Mouse (Mus musculus) embryo, embryonic 10 days (tissue): ENCODE measurements at regions not wholly inside any gene's neighbourhood (a gene's known extent, or its start where the extent isn't known, plus 50 kb on each side); places are given as distances from the start of the nearest gene placed in this dataset.

ENCODE experiments used
- DNase-seq: peaks from one replicate; pipeline ENCODE4 v3.0.0-alpha.2; 2015; ENCODE audit warnings: low spot score

DNA sequence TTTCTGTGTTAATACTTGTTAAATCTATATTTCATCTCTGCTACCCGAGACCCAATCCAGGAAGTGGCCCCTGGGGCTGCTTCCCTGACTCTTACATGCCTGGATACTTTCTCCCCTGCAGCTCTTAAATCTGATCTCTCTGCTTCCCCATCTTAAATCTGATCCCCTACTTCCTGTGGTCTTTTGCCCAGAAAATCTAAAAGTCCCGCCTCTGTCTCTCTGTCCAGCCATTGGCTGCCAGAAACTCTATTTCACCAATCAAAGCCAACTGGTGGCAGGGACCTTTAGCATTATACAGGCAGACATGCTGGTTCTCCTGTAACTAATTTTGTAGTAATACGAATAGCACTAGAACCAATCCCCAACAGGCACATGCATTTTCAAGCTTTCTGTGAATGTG, 59.0 kb upstream of the Ccdc91 start:
- DNase-seq = no peak

DNA sequence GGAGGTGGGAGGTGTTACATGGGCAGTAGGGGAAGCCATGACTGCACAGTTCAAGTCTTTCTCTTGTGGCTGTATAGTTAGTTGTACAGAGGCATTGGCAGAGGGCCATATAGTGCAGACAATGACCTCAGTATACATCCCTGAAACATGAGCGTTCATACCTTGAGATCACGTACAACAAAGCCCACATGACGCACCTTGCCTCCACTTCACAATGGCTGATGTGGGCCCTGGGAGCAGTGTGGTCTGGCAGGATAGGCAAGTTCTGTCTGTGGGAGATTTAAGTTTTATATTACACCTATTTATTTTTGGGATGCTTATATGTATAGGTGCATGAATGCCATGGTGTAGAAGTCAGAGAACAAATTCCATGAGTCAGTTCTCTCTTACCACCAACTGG, 61.9 kb upstream of the Ccdc91 start:
- DNase-seq = no peak

DNA sequence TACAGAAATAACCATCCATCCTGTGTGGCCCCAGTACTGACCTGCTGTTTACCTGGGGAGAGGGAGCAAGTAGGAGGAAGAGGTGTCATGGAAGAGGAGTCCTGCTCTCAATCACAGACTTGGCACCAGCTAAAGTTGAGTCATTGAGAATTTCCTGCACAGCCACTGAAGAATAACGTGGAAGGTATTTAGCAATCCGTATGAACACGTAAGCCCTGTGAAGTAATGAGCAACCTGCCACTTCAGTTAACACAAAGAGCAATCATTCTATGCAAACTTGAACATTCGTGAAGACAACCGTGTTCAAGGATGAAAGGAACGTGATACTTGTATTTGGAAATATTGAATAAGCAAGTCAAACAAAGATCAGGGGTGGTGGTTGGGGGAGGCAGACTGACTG, 77.6 kb upstream of the Ccdc91 start:
- DNase-seq = no peak

DNA sequence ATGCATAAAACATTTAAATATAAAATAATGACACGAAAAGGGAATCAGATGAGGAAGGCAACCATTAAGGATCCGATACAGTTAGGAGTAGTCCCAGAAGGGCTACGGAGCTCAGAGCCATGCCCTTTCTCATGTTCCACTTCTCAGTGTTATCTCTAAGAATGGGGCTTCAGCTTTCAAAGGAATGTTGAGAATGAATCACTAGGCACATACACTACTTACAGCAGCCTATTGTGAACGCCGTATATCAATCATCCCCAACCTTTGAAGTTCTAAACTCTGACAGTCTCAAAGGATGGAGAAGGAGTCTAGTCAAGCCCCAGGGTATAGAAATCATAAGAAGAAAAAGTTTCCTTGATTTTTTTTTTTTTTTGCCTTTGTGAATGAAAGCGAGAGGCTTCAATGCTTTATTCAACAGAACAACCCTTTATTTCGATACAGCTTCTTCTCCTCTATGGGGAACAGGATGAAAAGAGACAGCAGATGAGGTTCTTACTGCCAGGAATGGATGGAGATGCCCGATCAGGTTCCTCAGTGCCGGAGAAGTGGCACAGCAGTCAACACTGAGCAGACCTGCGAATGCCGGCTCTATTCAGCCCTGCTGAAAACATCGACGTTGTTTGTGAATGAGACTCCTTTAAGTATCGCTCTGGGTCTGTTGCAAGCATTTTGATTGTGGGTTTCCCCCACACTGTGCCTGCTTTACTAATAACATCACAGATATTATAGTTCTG, 84.0 kb upstream of the Ccdc91 start:
- DNase-seq = peak; percentile 58

DNA sequence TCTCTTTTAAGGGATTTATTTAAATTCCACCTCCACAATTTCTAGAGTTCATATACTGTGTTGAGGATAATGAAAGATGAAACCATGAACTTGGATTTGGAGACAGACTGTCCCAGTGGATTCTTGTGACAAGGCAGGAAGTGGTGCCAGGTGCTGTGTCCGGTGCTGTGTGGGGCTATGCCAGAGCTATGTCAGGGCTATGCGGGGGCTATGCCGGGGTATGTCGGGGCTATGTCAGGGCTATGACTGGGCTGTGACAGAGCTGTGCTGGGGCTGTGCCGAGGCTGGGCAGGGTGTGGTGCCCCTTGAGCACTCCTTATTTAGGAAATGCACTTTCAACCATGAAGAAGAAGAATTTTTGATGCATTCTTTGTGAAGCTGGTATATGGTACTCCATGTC, 85.1 kb upstream of the Ccdc91 start:
- DNase-seq = no peak

DNA sequence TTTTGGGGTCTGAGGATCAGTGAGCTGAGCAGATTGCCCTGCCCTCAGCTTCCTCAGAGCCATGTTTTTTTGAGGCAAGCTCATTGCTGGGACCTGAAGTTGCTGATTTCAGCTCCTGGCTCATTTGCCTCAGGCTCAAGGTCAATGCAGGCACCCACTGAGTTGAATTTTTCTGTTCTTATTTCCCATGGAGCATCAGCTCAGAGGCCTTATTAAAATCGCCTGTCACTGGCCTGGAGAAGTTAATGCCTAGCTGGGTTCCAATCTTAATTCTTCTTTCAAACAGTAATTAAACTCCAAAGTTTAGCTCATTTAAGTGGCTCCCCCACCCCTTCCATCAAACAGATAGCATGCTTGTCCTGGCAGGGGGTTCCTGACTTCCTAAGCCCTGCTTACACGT, 86.9 kb upstream of the Ccdc91 start:
- DNase-seq = peak; percentile 14

DNA sequence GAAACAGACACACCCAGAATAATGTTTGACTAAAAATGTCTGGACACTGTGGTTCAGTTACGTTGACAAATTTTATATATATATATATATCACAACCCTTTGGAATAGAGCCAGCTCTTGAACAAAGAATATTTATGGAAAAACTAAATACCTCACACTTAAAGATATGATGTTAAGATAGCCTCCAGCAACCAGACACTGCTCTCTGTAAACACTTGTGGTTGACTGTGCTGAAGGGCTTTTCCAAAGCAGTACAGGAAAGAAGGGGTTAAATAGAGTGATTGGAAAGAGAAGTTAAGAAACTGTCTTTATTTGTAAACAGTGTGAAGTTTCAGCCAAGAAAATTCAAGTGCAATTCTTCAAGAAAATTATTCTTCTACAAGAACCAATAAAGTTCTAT, 90.0 kb upstream of the Ccdc91 start:
- DNase-seq = no peak

DNA sequence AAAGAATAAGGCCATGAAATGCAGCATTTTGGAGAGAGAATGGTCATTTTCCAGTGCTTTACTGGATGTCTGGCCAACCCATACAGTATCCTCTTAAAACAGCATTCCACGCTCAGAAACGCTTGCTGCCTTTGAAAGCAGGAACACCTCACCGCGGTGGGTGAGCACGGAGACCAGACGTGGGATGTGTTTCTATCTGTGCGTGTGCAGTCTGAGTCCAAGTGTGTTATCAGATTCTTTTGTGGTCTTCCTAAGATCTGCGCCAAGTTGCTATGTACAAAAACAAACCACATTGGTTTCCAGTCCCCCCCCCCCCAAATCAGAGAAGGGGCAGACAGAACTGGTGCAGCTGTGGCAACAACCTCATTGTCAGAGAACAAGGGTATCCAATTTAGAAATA, 95.1 kb upstream of the Ccdc91 start:
- DNase-seq = no peak

DNA sequence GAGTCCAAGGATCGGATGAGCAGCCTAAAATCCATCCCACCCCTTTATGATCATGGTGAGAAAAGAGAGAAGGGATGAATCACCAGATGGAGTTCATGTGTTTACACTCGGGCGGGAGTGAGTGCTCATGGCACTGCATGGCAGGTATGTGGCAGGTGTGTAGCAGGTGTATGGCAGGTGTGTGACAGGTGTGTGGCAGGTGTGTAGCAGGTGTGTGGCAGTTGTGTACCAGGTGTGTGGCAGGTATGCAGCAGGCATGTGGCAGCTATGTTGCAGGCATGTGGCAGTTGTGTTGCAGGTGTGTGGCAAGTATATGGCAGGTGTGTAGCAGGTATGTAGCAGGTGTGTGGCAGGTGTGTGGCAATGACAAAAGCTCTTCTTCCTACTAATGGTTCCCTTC, 97.9 kb upstream of the Ccdc91 start:
- DNase-seq = no peak

DNA sequence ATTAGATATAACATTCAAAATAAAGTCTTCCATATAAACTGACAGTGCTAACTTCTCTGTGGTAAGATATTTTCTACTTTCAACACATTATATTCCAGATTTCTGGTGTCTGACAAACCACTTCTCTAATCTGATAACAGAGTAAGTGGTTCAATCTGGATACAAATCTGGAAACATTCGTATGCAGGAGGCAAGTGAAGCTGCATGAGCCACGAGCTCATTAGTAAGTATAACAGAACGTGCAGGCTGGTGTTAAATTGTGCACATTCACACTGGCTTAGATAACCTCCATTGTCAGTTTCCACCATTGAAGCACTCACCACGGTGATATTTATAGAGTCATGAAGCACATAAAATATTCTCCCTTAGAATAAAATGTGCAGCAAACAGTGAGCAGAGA, 103.9 kb upstream of the Ccdc91 start:
- no peak for DNase-seq

DNA sequence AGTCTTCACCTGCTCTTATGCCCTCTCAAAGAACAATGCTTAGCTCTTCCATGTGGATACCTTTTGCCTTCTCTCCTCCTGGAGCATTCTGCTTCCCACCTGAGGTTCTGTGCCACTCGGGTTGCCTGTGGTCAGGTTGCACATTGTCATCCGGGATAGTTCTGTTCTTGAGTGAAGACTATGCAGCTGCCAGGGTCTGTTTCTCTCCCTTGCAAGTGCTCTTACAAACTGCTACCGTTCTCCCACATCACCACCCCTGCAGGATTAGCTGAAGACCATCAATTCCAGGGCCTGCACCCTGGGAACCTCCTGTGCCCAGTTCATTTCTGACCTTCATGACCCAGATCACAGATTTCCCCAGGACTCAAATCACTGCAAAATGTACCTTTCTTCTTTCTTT, 104.3 kb upstream of the Ccdc91 start:
- DNase-seq = no peak

DNA sequence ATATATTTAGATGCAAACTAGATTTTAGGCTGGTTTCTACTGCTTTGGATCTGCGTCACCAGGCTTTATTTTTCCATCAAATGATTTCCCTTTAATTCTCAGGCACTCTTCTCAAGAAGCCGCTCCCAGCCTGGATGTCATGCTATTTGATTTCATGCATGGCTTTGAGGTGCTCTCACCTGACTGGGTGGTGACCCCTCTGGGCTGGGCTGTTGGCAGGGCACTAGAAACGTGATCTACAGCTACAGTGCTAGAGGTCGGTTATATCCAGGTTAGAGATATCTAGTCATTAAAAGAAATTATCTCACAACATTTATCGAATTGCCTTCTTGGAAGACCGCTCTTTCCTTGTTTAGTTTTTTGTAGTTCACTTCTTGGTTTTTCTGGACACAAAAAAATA, 98.9 kb upstream of the Pthlh start:
- DNase-seq = no peak

DNA sequence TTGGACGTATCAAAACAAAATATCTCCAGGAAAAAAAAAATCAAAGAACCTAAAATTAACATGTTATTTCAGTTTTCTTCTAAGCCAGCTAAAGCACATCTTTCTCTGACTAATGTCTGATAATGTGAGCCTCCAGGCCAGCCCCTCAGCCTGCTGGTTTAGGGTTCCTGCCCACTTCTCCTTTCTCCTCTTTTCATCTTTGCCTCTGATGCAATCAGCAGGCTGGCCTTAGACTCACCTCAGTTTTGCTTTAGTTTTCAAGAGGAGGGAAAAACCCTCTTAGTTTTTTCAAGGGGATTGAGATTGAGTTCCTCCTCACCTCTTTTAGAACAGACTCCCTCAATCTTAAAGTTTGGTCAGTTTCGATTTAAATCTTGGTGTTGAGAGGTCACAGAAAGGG, 93.0 kb upstream of the Pthlh start:
- DNase-seq = no peak

DNA sequence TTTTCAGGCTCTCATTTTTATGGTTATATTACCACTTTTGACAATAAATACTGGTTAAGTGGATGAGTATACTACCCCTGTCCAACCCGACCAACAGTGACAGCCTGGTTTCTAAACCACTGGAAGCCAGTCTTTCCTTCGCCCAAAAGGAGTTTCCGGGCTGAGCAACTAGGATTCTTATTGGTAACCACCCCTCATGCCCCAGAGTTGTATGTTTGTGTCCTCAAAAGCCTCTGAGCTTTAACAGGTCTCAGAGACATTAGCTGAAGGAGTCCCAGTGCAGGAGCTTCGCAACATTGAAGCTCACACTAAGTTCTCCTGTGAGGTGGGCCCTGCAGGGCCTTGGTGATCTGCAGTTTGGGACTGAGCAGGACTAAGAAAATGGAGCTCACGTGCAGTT, 92.6 kb upstream of the Pthlh start:
- DNase-seq = no peak

DNA sequence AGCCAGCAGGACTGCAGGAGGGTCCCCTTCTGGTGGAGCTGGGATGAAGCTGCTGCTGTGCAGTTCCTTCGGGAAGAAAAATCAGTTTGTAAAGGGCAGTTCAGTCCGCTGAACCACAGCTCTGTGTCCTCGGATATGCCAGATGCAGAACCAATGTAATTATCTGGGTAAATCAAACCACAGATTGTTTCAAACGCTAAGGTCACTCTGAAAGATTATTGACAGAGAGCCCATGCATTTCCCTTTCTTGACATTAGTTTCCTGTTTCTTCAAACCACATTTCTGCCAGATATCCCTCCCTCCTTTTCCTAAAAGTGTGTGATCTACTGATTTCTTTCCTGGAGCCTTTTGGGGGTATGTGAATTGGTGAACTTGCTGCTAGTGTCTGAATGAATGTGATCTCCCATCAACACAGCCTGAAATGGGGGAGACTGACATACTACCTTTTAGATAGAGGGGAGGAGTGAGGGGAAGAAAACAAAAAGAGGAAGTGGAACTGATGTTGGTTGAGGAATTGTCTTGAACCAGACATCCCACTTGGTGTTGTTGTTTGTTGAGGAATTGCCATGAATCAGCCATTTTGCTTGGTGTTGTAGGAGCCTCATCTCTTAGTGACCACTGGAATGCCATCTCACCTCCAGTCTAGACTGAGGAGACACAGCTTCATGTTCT, 85.7 kb upstream of the Pthlh start:
- DNase-seq = no peak

DNA sequence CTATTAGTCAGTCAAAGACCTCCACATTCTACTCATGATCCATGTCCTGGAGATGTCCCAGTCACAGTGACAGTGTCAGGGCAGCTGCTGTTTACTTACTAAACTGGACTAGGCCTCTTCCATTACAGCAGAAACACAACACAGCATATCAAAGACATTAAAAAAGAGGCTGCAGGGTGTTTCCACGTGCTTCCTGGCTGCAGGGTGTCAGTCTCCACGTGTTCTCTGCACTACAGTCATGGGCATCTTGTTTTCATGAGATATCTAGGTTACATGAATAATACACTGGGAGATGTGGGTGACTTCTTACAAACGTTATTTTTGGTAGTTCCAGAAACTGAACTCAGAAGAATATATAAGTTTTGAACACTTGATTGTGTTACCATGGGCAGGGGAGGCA, 84.6 kb upstream of the Pthlh start:
- no peak for DNase-seq

DNA sequence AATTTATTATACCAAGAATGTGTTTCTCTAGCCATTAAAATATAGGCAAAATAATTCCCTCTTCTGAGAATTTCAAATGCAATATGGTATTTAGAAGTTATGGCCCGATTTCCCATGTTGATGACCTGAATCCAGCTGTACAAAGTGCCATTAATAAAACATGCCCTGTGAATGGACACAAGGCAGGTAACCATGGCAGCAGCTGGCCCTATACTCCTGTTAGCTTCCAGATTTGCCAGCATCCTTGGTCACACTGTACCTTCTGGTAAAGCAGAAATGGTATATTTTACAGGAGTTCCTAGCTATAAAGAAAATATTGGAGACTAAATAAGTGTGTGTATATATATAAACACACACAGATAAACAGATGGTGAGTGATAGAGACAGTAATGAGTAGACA, 77.1 kb upstream of the Pthlh start:
- DNase-seq = no peak

DNA sequence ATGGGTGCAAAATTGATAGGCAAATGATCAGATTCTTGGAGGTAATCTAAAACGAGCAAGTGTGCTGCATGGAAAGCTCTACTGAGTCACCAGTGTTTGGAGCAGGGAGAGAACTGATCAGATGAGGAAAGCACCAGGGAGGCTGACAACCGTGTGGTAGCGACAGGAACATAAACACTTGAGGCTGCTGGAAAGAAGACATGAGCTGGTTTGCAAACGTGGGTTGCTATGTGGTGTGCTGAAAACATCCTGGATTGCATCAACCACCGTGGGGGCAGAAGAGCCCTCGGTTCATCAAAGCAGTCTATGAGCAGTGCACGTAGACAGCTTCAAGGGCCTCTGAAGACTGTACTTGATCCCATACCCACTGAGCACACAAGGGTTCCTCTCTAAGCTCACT, 69.0 kb upstream of the Pthlh start:
- no peak for DNase-seq

DNA sequence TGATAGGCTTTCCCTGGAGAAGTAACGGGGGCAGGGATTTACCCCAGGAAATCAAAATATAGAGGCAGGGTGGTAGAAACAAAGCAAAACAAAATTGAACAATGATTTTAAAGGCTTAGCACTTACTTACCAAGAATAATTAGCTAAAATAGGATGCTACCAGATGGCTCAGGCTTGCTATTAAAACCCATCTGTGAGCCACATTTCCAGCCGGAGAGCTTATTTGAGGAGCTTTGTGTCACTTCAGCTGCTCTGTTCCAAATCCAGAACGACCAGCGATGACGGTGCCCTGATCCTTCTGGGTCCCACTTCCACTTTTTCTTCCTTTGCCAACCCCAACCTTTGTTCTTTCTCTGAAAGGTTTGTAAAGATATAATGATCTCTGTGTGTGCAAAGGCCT, 65.2 kb upstream of the Pthlh start:
- no peak for DNase-seq

DNA sequence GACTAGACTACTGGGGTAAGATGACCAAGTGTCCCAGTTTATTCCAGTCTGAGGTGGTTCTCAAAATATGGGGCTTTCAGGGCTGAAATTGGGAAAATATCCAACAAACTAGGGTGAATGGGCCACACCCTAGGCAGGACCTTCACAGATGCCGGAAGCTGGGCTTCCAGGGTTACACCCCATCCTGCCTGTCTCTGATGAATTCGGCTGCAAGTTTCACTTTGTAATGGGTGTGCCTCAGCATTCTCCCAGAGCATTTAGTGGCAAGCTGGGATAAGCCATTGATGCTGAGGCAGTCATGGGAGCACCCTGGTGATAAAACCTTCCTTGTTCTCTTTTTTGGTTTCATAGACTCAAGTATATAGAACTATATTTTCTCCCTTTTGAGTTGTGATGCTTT, 60.4 kb upstream of the Pthlh start:
- no peak for DNase-seq

DNA sequence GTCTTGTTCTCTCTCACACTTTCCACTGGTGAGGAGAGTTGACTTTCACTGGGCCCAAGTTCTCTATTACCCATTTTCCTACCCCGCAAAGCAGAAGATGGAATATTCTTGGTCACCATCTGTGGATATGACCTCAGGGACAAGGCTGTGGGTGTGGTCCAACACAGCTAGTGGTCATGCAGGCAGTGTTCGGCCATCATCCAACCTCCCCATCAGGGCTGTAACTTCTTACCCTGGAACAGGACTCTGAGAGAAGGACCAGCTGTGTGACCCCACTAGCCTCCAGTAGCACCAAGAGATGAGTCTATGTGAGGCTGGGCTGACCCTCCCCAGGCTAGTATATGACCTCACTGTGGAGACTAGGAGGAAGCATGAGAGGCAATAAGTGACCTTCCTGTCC, 54.1 kb upstream of the Pthlh start:
- no peak for DNase-seq

DNA sequence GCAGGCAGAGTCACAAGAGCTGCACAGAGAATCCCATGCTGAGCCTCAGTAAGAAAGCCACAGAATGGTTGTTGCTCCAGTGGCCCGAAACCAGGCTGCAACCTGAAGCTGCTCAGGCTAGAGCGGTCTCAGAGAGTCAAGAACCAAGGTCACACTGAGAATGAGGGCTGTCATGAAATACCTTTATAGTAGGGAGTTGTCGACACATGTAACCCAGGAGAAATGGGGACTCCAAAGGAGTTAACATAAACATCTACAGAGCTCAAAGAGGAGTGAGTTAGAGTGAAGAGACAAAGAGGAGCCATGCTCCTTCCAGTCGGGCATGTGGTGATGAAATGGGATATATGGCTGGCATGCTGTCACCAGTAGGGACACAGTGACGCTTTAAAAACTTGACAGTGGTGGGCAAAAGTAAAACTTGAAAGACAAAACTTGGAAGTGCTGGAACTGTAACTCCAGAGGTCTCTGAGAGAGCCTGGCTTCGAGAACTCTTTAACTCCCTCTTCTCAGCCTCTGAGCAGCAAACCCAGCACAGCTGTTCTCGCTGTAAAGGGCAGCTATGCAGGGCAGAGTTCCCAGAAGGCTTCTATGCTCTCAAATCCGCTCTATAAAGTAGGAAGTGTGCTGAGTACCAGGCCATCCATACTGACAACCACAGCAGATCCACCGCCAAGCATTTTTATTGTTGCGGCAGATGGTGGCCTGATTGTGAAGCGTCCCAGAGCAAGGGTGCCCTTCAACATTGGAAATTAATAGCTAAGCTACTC, 52.9 kb upstream of the Pthlh start:
- peak; percentile 9 for DNase-seq

DNA sequence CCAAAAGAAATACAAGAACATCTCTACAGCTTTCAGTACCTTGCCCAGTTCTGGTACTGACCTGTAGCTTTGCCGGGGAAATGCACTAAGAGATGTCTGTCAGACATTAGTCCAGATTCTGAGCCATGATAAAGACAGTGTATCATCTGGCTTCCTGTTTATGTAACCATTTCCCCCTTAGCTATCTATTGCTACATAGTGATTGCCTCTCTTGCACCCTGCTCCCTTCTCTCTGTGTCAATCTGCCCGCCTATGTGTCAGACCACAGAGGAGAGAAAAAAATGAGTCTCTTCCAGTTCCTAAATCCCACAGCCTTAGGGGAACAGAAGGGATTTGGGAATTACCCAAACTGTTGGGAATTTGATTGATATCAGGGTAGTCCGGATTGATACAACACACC, 52.2 kb upstream of the Pthlh start:
- no peak for DNase-seq
